Mouse (Mus musculus): ENCODE data around the gene Naglu.

- TF ChIP-seq CTCF (IDR thresholded peaks at IDR 0.05; ENCODE audit: low read depth) (no peak), EP300 (IDR thresholded peaks at IDR 0.05; ENCODE audit: low read depth) (no peak)
Measured at GRCm38 (mm10) chr11:101023371-101023770, 46.4 kb upstream of the Naglu start.
